Mouse (Mus musculus) layer of hippocampus, postnatal 10 days (tissue): Measurements from ENCODE around the gene Camta1. TPM values are rescaled to one million over a fixed set of nuclear protein-coding genes. Genes with fewer than 3 reads are reported as not detected.
"Not testable (repeated sequence)": the region's sequence is repeated elsewhere in the genome, so short reads cannot be mapped to it uniquely, and the experiment has no call there.

Experiments
- DNase-seq, 2 experiments: peaks; one replicate each; pipeline ENCODE4 v3.0.0; 2021; ENCODE audit warnings: low spot score in 2 of 2
- total RNA-seq, 2 experiments: library from RNA; stranded (reverse); gene quantifications; 2 replicates each; pipeline ENCODE4 v1.2.3; 2021

Camta1 gene
- total RNA-seq, 2 experiments from 2014 or later = 218 to 223 TPM

GRCm38 (mm10) chr4:151043281-151043680, 818.4 kb downstream of the Camta1 start:
- DNase-seq = no peak

- no peak for DNase-seq
These were observed 820.2 kb downstream of the Camta1 start for GRCm38 (mm10) chr4:151041506-151041905.

- DNase-seq = no peak
These were observed 823.9 kb downstream of the Camta1 start for GRCm38 (mm10) chr4:151037800-151038199.

GRCm38 (mm10) chr4:151036521-151036920, 825.2 kb downstream of the Camta1 start:
- no peak for DNase-seq

- DNase-seq = no peak
These were observed 834.7 kb downstream of the Camta1 start for GRCm38 (mm10) chr4:151027001-151027400.

- no peak for DNase-seq
These were observed 837.5 kb downstream of the Camta1 start for GRCm38 (mm10) chr4:151024152-151024551.

- not testable (repeated sequence) for DNase-seq
These were observed 844.3 kb downstream of the Camta1 start for GRCm38 (mm10) chr4:151017356-151017755.

- DNase-seq = no peak
These were observed 845.7 kb downstream of the Camta1 start for GRCm38 (mm10) chr4:151015946-151016345.

GRCm38 (mm10) chr4:151010316-151010715, 851.4 kb downstream of the Camta1 start:
- DNase-seq = no peak

- DNase-seq = peak; percentile 65 to 66
These were observed 854.7 kb downstream of the Camta1 start for GRCm38 (mm10) chr4:151006945-151007344.

GRCm38 (mm10) chr4:151005656-151006318, 855.9 kb downstream of the Camta1 start:
- no peak for DNase-seq

GRCm38 (mm10) chr4:151001397-151001796, 860.3 kb downstream of the Camta1 start:
- no peak for DNase-seq

GRCm38 (mm10) chr4:150998626-150999025, 863.0 kb downstream of the Camta1 start:
- DNase-seq = no peak

GRCm38 (mm10) chr4:150996797-150997196, 864.9 kb downstream of the Camta1 start, which contains the start of gene Uts2:
Gene Uts2, plus strand, starts transcription at chr4:150997097.
- no peak for DNase-seq

- peak in 1 of 2 experiments; percentile 26 for DNase-seq
These were observed 871.5 kb downstream of the Camta1 start for GRCm38 (mm10) chr4:150990148-150990547.

GRCm38 (mm10) chr4:150980153-150980552, 881.5 kb downstream of the Camta1 start:
- DNase-seq = no peak

GRCm38 (mm10) chr4:150979455-150979854, 882.2 kb downstream of the Camta1 start:
- no peak for DNase-seq

- no peak for DNase-seq
These were observed 883.3 kb downstream of the Camta1 start for GRCm38 (mm10) chr4:150978156-150978910.

- no peak for DNase-seq
These were observed 886.5 kb downstream of the Camta1 start for GRCm38 (mm10) chr4:150975145-150975544.

GRCm38 (mm10) chr4:150973264-150973663, 888.4 kb downstream of the Camta1 start:
- DNase-seq = no peak

GRCm38 (mm10) chr4:150968956-150969355, 892.7 kb downstream of the Camta1 start:
- no peak for DNase-seq

- DNase-seq = peak; percentile 75 to 78
These were observed 895.1 kb downstream of the Camta1 start for GRCm38 (mm10) chr4:150966556-150966955.
